Mouse (Mus musculus): ENCODE data around the gene Tti1. TPM values are rescaled to one million over a fixed set of nuclear protein-coding genes. Genes with fewer than 3 reads are reported as not detected.

The Tti1 gene
- total RNA-seq, 1 experiment from 2014 or later: 20.9 TPM

DNA sequence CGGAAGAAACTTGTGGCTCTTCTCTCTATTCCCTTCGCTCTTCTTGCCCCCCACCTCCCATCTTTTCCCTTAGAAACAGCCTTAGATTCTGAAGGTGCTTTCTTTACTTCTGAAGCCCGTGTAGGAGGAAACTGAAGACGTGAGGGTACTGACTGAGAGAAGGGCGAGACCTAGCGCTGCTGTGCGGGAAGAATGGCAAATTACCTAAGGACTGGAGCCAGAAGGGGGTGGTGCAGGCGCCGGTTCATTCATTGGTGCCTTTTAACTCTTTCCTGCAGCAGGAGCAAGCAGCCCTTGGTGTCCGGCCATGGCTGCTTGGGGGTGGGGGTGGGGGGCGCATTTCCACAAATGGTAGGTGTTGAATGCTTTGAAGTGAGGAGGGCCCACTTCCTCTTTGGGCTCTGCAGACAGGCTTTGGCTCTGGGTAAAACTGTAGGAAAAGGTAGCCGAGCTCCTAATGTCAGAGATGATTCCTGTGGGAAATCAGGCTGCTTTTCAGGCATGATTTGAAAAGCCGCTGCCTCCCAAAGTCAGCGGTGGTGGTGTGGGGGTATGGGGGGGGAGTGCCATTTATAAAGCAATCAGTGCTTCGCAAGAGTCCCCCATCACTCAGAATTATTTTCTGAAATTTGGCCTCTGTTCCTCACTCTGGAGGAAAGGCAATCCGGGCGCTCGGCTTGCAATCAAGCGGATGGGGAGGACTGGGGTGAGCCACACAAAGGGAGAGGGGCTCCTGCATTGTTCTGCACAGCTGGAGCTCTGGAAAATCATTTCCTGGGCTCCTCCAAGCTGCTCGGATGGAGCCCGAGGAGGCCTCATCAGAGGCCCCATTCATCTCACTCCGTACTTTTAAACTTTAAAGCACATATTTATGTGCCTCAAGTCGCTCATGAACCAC lies 53.4 kb downstream of the Tti1 start:
- DNase-seq: no peak

DNA sequence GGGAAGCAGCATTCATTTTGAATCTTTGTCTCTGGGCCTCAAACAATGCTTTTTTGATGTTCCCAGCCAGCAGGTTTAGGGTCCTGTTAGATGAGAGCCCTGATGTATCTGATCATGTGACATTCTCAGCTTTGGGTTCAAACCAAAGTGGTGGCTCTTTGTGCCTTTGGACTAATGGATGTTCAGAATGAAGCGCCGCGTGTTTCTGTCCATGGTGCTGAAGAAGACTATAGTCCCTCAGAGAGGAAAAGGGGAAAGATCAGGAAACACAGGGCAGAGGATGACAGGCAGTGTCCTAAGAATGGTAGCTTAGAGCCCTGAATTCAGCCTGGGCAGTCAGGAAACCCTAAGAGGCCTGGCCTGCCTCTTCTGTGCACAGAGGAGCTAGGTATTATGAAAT lies 57.6 kb downstream of the Tti1 start:
- DNase-seq: peak; percentile 79

DNA sequence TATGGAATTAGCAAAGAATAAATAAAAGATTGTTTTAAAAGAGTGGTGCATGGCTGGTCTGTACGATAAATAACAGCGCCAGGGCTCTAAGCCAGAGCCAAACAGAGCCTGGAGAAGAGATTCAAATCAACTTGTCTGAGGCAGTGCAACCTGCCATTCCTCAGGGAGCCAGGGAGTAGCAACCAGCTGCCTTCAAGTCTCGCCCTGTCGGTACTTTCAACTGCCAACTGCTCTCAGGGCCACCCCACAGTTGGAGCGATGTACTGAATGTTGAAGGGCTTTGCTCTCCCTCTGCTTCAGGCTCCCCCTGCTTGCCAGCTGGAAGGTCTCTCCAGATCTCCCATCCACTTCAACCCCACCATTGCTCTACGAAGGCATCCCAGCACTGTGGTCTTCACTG lies 58.1 kb downstream of the Tti1 start:
- no peak for DNase-seq

DNA sequence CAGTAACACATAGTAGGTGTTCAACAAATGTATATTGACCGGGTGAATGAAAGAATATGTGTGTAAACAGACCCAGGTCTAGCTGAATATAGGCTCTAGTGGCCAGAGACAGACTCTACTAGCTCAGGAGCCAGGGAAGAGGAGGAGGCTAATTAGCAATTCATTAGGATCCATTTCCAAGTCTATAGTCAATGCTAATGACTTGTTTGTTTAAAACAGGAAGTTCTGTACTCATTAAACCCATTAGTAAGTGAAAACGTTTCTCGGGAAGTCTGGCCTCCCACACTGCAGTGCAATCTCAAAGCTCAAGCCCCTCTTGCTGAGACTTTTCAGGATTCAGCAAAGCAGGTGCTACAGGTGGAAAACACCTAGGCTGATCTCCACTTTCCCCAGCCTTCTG lies 60.4 kb downstream of the Tti1 start:
- DNase-seq: no peak

DNA sequence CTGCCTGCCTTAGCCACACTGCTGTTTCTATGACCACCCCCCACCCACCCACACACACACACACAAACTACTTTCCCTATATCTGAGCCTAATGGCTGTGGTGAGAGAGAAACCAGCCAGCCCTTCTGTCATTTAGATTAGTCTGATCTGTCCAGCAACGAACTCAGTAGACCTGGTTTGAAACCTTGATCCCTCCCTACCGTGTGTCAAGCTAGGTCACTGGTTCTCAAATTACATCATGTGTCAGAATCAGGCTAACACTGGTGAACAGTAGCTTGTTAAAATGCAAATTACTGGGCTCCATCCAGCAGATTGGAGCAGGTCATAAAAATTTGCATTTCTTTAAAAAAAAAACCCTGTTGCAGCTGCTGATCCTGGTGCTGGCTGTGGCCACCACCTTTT lies 70.5 kb downstream of the Tti1 start:
- no peak for DNase-seq

DNA sequence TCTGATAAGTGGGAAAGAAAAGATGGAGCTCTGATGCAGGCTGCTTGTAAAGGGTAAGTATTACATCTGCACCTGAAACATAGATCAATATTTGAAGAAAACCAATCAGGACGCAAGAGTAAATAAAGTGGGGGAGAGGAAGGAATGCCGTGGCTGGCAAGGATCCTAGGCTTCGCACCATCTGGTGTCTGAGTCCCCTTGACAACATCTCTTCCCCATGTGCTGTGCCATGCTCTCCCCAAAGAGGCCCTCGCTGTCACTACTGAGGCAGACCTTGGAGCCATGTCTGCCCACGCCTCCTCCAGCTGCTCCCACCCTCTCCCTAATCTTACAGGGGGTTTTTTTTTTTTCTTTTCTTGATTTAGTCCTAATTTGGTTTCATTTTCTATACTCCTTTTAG lies 74.3 kb downstream of the Tti1 start:
- DNase-seq: no peak

DNA sequence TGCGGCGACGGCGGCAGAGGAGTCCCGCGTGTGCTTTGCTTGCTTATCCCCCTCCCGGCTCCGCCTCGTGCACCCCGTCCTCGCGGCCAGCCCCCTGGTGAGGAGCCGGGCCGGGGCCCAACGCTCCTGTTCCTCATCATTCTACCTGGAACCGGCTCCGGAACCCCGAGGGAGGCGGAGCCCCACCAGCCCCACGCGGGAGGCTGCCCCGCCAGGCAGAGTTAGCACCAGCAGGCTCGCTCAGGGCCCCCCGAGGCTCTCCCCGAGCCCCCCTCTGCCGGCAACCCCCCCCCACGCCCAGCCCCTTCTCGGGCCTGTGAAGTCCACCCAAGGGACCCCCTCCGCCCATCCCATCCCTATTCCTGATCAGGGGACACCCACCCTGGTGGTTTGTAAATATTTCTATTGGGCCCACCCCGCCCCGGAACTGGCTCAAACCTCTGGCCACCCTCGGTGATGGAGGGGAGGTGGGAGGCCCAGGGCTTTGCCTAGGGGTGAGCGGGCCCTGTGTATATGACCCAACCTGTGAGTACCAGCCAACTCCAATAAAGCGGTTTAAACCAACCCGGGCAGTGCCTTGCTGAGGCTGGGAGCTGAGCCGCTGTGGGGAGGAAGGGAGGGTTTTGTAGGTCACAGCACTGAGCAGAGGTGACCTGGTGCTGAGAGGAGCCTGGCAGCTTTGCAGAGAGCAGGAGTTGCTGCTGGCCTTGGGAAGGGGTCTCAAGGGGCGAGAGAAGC lies 83.9 kb downstream of the Tti1 start:
- DNase-seq: no peak

DNA sequence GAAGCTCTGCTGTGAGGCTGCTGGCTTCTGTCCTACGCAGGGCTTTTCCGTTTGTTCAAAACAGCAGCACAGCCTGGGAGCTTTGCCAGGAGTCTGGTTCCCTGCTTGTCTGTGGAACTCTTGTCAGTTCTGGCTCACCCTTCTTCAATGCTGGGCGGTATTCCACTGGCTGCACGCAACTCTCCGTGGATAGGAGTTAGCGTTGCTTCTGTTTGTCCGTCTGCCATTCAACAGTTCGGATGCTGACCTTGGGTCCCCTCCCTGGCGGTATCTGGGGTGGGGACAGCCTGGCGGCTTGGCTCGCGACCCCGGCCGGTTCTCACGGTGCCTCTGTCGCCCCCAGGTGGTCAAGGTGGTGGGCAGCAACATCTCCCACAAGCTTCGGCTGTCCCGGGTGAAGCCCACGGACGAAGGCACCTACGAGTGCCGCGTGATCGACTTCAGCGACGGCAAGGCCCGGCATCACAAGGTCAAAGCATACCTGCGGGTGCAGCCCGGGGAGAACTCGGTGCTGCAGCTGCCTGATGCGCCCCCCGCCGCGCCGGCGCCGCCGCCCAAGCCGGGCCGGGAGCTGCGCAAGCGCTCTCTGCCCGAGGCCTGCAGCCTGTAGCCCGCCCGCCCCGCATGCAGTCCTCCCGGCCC lies 84.6 kb downstream of the Tti1 start:
- peak; percentile 79 for DNase-seq

DNA sequence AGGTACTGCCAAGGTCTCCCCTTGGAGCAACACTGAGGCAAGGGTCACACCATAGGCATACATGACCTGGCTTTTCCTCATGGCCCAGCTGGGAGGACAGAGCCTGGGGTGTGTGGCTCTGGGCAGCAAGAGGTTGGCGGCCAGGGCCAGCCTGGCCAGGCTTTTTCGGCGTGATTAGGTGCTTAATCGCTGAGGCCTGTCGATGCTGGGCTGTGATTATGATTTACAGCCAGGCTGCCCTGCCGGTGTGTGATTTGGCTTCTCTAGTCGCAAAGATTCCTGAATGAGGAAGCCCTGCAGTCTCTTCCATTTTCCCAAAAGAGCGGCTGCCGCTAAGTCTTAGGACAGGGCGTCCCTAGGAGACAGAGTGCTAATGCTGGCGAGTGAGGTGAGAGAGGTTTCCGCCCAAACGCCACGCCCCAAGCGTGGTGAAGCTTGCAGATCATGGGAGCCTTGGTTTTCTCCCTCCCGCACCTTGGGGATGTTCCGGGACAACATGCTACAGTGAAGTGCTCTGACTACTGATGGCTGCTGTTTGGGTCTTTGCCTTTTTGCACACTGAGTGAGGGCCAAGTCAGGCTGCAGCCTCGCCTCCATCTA lies 87.5 kb downstream of the Tti1 start:
- DNase-seq: peak; percentile 17

DNA sequence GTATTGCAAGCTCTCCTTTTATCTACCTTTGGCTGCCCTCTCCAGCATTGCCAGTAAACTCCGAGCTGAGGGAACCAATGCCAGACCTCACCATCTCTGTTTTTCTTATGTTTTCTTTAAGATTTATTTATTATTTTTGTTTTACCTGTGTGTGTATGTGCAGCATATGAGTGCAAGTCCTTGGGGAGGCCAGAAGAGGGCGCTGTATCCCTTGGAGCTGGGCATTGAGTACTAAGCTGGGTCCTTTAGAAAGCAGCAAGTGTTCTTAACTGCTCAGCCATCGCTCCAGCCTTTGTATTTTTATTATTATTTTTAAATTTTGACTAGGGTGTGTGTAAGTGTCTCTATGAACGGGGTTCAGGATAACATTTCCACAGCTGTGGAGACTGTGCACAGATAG lies 91.6 kb downstream of the Tti1 start:
- no peak for DNase-seq

DNA sequence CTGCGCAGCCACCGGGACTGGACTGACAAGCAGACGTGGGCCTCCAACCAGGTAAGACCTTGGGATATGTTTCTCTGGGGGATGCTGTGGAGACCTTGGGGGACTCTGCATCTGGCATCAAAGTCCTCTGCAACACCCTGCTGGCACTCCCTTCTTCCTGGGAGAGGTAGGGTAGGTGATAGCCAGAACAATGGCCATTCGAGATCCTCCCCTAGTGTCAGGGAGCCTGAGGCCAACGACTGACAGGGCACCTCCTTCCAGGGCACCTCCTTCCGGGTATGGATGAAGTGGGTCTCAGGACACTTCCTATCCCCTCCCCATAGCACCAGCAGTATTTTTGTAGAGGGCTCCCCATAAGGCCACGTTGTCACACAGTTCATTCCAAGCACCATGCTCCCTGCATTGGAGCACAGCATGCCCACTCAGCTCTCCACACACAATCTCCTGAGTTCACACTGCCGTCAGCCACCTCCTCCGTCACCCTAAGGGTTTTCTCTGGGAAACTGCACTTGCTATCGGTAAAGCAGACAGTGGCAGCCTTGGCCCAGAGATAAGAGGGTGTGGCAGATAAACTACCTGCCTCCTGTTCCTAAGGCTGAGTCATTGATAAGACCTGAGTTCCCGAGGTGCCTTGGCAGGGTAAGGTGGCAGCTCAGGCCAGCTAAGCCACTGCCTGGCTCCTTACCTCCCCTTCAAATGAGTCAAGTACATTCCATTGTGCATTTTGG lies 92.6 kb downstream of the Tti1 start:
- DNase-seq: no peak

DNA sequence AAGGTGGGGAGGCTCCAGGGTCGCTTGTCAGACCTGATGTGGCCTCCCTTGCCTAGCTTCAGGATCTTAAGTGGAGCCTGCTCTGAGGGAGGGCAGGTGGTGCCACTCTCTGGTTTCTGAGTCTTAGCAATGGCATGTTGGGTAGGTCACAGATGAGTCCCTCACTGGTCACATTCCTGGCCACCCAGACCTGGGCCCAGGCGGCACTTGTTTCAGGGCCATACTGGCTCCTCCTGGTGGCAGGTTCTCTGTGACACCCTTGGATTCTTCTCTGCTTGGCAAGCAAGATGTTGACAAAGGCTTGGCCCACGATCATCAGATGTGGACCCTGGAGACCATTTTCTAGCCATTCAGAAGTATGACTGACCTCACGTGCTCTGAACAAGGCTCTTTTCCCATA lies 95.6 kb downstream of the Tti1 start:
- DNase-seq: no peak

Other genes with a start within 250 kb of the Tti1 start
- gene Vstm2l, start 113.8 kb downstream of the Tti1 start, total RNA-seq (2021): 1.7 and 7.7 TPM in 2 replicates
- 31.5 and 31.9 TPM in 2 replicates for gene Rprd1b, start 64 bp upstream of the Tti1 start, total RNA-seq (2021)
- gene Tgm2, start 118.0 kb upstream of the Tti1 start, total RNA-seq (2021): 69.0 and 75.1 TPM in 2 replicates
- 2.0 and 2.4 TPM in 2 replicates for gene D630003M21Rik, start 200.8 kb upstream of the Tti1 start, total RNA-seq (2021)
- gene Bpi, start 229.7 kb upstream of the Tti1 start, total RNA-seq (2021): not detected in 2 replicates

All from adrenal gland, postnatal 14 days (tissue).